Mouse (Mus musculus) intestine, embryonic 16.5 days (tissue): ENCODE data around the gene Bicral. TPM values are rescaled to one million over a fixed set of nuclear protein-coding genes. Genes with fewer than 3 reads are reported as not detected.

ENCODE experiments used
- ATAC-seq: fragments of 200-750 bp; cut with Nextera tagmentation; 2 replicates; pipeline ENCODE4 v1.8.0; 2017; ENCODE audit warnings: moderate TSS enrichment, moderate library complexity
- H3K27ac ChIP-seq: fragments of 300-500 bp; sonication (generic); 2 replicates; pipeline ENCODE4 v1.5.1; 2014; ENCODE audit warnings: mild to moderate bottlenecking, low read length
- H3K27me3 ChIP-seq: fragments of 300-500 bp; sonication (generic); replicated peaks from 2 replicates; pipeline ENCODE4 v1.6.1; 2014; ENCODE audit warnings: low read length, control low read depth, mixed read lengths; ENCODE audit not compliant: control insufficient read depth, insufficient read depth
- H3K36me3 ChIP-seq: fragments of 300-500 bp; sonication (generic); 2 replicates; pipeline ENCODE4 v1.6.1; 2014; ENCODE audit warnings: low read length, control low read depth; ENCODE audit not compliant: control insufficient read depth, insufficient read depth
- H3K4me1 ChIP-seq: fragments of 300-500 bp; sonication (generic); 2 replicates; pipeline ENCODE4 v1.6.1; 2014; ENCODE audit warnings: low read length, control low read depth, mixed read lengths; ENCODE audit not compliant: control insufficient read depth, insufficient read depth
- H3K4me2 ChIP-seq: fragments of 300-500 bp; sonication (generic); 2 replicates; pipeline ENCODE4 v1.6.1; 2014; ENCODE audit warnings: low read depth, low read length, control low read depth
- H3K4me3 ChIP-seq: fragments of 300-500 bp; sonication (generic); 2 replicates; pipeline ENCODE4 v1.5.1; 2014; ENCODE audit warnings: mild to moderate bottlenecking, low read length
- H3K9ac ChIP-seq: fragments of 300-500 bp; sonication (generic); 2 replicates; pipeline ENCODE4 v1.6.1; 2014; ENCODE audit warnings: low read depth, low read length
- H3K9me3 ChIP-seq: fragments of 300-500 bp; sonication (generic); 2 replicates; pipeline ENCODE4 v1.6.1; 2016; ENCODE audit warnings: low read length, control low read depth; ENCODE audit not compliant: control insufficient read depth
- WGBS: fragments of 180-500 bp; shearing (Covaris S2); extraction: QIAGEN DNeasy Blood & Tissue Kit; methylation state at CpG from one replicate; pipeline ENCODE4 v1.1.7; 2014; 5-methylcytosine and 5-hydroxymethylcytosine counted together
- polyA plus RNA-seq: library from polyadenylated mRNA; unstranded; fragments of >200 nt; fragmentation: Nextera tagmentation; extraction: Ambion mirVana; gene quantifications from 2 replicates; pipeline ENCODE4 v1.2.1, GENCODE M21; 2015

The Bicral gene
- polyA plus RNA-seq, 1 experiment from 2014 or later = 3.0 TPM

DNA sequence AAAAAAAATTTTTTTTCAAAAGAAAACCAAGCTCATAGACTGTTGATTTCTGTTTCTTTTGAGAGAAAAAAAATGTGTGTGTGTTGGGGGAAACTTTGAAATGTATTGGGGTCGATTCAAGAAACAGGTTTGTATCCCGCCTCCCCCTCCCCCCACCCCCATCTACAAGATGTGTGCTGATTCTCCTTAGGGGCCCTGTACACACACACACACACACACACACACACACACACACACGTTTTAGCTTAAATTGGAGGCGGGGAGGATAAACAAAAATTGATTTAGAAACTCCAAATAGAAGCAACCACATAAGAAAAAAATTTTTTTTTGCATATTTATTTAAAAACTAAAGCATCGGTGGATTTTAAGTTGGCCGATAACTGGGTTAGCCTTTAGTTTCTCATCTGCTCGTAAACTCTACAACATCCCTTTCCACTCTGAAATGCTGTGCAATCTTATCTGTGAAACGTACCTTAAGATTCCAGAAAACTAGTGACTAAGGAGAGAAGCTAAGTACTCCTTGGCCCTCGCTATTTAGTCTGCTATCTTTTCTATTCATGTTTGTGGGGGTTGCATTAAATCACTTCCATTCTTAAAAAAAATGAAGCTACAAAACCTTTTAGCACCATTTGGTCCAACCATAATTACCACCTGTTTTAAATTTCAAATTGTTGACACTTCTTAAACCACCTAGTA, 615 bp upstream of the Bicral start:
- no peak for ATAC-seq
- H3K4me2 ChIP-seq = peak overlapping the region; percentile 45
- peaks cover 13% of the 10 kb centered on the region for H3K4me1 ChIP-seq
- H3K27ac ChIP-seq = peak overlapping the region; percentile 100
- WGBS = 15% methylated on average over 9 of the region's 9 CpGs
- H3K9me3 ChIP-seq = no peaks in the 10 kb centered on the region
- H3K4me3 ChIP-seq = peak overlapping the region; percentile 82
- H3K9ac ChIP-seq = peak overlapping the region; percentile 100
- no peaks in the 10 kb centered on the region for H3K36me3 ChIP-seq
- no peaks in the 10 kb centered on the region for H3K27me3 ChIP-seq

- Histone ChIP-seq H3K27me3 (no peaks in the 10 kb centered on the region), H3K4me1 (peaks cover 25% of the 10 kb centered on the region), H3K9me3 (no peaks in the 10 kb centered on the region), H3K36me3 (no peaks in the 10 kb centered on the region), H3K4me2 (peak overlapping the region; percentile 45), H3K9ac (peak overlapping the region; percentile 100), H3K27ac (peak overlapping the region; percentile 100), H3K4me3 (peak overlapping the region; percentile 82)
- 0% methylated on average over 31 of the region's 52 CpGs for WGBS
- peak; percentile 80 for ATAC-seq
Observed at GRCm38 (mm10) chr17:46857361-46857902, 850 bp downstream of the Bicral start.

DNA sequence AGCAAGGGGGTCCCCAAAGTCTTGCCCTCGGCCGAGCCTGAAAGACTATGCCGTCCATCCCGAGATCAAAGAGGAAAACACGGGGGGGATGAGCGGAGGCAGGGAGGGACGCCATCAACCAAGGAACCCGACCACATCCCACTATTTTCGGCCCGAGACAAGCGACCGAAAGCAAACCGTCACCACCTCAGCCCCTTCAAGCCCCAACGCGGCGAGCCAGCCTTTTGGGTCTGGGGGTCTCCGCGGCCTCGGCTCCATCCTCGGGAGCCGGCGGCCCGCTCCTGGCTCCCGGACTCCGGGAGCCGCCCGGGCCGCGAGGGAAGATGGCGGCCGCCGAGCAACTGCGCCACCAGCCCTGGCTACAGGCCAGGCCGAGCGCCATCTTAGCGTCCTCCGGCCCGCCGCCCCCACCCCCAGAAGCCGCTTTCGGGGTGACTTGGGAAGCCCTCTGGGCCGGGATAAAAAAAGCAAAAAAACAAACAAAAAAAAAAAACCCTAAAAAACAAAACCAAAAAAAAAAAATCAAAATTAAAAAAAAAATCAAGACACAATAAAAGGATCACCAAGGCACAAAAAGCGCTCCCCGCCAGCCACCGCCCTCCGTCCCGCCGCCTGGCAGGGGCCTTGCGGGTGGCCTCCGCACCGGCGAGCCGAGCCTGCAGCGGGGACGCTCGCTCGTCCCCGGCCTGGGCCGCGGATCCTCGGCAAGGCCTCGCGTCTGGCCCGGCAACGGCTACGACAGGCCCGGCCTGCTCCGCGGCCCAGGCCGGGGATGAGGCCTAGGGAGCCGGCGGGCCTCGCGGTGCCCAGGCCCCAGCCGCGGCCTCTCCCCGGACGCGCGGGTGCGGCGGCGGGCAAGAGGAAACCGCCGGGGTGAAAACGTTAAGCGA, 1.6 kb downstream of the Bicral start:
- Histone ChIP-seq H3K4me1 (peaks cover 25% of the 10 kb centered on the region), H3K4me3 (peak overlapping the region; percentile 82), H3K27ac (peak overlapping the region; percentile 100), H3K27me3 (no peaks in the 10 kb centered on the region), H3K36me3 (no peaks in the 10 kb centered on the region), H3K9me3 (no peaks in the 10 kb centered on the region), H3K4me2 (peak overlapping the region; percentile 61), H3K9ac (peak overlapping the region; percentile 100)
- peak; percentile 50 for ATAC-seq
- under 1% methylated on average over 86 of the region's 87 CpGs for WGBS

DNA sequence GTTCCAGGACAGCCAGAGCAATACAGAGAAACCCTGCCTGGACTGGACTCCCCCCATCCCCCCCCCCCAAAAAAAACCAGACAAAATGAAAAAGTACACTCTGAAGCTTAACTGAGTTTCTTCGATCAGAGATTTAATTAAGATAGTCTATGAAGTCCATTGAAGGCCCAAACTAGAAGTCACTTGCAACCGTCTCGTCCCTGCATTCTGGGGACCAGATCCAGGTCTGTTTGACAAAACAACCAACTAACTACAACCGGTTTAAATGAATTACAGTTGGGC, 2.2 kb downstream of the Bicral start:
- H3K27me3 ChIP-seq = no peaks in the 10 kb centered on the region

GRCm38 (mm10) chr17:46855328-46856106, 2.8 kb downstream of the Bicral start:
- 47% methylated on average over 15 of the region's 15 CpGs for WGBS
- no peak for ATAC-seq
- H3K4me1 ChIP-seq = peaks cover 25% of the 10 kb centered on the region
- H3K27me3 ChIP-seq = no peaks in the 10 kb centered on the region
- peak overlapping the region; percentile 82 for H3K4me3 ChIP-seq
- H3K36me3 ChIP-seq = no peaks in the 10 kb centered on the region
- peak overlapping the region; percentile 100 for H3K9ac ChIP-seq
- H3K4me2 ChIP-seq = peak overlapping the region; percentile 61
- peak overlapping the region; percentile 100 for H3K27ac ChIP-seq
- no peaks in the 10 kb centered on the region for H3K9me3 ChIP-seq

More for the DNA sequence above, 2.2 kb downstream of the Bicral start:
- peak overlapping the region; percentile 100 for H3K27ac ChIP-seq
- WGBS = 4% methylated on average over 4 of the region's 4 CpGs
- H3K36me3 ChIP-seq = no peaks in the 10 kb centered on the region
- peak overlapping the region; percentile 82 for H3K4me3 ChIP-seq
- H3K4me1 ChIP-seq = peaks cover 25% of the 10 kb centered on the region
- H3K9ac ChIP-seq = peak overlapping the region; percentile 100
- H3K9me3 ChIP-seq = no peaks in the 10 kb centered on the region
- no peak for ATAC-seq
- peak overlapping the region; percentile 61 for H3K4me2 ChIP-seq

DNA sequence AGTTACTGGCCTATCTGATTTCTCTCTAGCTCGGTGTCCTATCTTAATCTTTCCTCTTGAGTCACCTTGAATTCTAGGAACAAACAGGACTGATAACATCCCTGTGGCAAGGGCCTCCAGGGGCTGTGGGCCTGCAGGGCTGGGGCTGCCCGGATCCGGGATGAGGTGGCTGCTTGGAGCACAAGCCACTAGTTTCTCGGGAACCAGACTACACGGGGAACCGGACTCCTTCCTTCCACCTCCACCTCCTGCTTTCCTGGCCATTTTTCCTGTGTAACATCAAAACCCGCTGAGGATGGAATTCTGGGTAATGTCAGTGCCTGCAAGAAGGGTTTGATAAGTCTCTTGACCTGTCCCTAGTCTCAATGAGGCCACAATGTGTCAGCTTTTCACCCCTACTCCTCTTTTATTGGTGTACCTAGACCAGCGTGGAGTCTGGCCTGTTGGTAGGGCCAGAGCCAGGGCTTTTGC, 3.6 kb downstream of the Bicral start:
- Histone ChIP-seq H3K4me1 (peaks cover 25% of the 10 kb centered on the region), H3K9me3 (no peaks in the 10 kb centered on the region), H3K27me3 (no peaks in the 10 kb centered on the region), H3K4me2 (no peak overlapping the region; the same call in 1 of the 2 replicates), H3K36me3 (no peaks in the 10 kb centered on the region), H3K9ac (peak overlapping the region; percentile 23; the same call in 1 of the 2 replicates), H3K27ac (peak overlapping the region; percentile 61), H3K4me3 (no peak overlapping the region)
- 56% methylated on average over 8 of the region's 8 CpGs for WGBS
- ATAC-seq = no peak

GRCm38 (mm10) chr17:46854096-46854495, 4.2 kb downstream of the Bicral start:
- Histone ChIP-seq H3K9ac (no peak overlapping the region), H3K4me2 (no peak overlapping the region), H3K9me3 (no peaks in the 10 kb centered on the region), H3K36me3 (no peaks in the 10 kb centered on the region), H3K27ac (peak overlapping the region; percentile 61), H3K27me3 (no peaks in the 10 kb centered on the region), H3K4me3 (no peak overlapping the region), H3K4me1 (peaks cover 25% of the 10 kb centered on the region)
- no peak for ATAC-seq
- 84% methylated on average over 7 of the region's 7 CpGs for WGBS

DNA sequence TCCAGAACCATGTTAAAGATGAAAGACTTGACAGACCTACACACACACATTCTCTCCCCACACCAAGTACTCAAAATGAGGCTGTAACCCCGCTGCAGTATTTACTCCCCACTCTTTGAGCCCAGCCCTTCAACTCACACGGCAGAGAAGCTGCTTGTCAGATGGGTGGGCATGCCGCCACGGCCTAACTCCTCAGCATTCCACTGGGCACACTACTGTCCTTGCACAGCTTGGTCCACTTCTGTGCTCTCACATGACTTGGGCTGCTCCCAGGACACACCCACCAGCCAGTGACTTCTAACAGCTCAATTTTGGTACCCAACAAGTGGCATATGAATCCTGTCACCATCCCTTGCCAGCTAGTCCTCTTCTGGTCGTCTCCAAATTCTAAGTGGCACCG, 5.0 kb downstream of the Bicral start:
- H3K9me3 ChIP-seq = no peaks in the 10 kb centered on the region
- H3K4me1 ChIP-seq = peaks cover 25% of the 10 kb centered on the region
- 0 out of 2 replicates have a peak overlapping the region, but pooled peaks have one; percentile 21 for H3K9ac ChIP-seq
- H3K27me3 ChIP-seq = no peaks in the 10 kb centered on the region
- 38% methylated on average over 6 of the region's 6 CpGs for WGBS
- H3K27ac ChIP-seq = peak overlapping the region; percentile 41; the same call in 1 of the 2 replicates
- H3K36me3 ChIP-seq = no peaks in the 10 kb centered on the region
- ATAC-seq = no peak
- no peak overlapping the region for H3K4me2 ChIP-seq
- no peak overlapping the region for H3K4me3 ChIP-seq
